Mouse (Mus musculus) kidney, postnatal 0 days (tissue): ENCODE results near the gene B4galt3. TPM values are rescaled to one million over a fixed set of nuclear protein-coding genes. Genes with fewer than 3 reads are reported as not detected.

Experiments
- ATAC-seq: fragments of 200-750 bp; cut with Nextera tagmentation; replicated peaks from 2 replicates; pipeline ENCODE4 v1.8.0; 2017; ENCODE audit warnings: low read depth, moderate number of reproducible peaks, moderate TSS enrichment, moderate library complexity; ENCODE audit not compliant: low FRiP score
- DNase-seq: peaks from one replicate; pipeline ENCODE4 v3.0.0-alpha.2; 2016; ENCODE audit warnings: low spot score
- H3K27ac ChIP-seq: fragments of 300-500 bp; sonication (generic); 2 replicates; pipeline ENCODE4 v1.5.1; 2014; ENCODE audit warnings: mild to moderate bottlenecking
- H3K27me3 ChIP-seq: fragments of 300-500 bp; sonication (generic); 2 replicates; pipeline ENCODE4 v1.6.1; 2014; ENCODE audit warnings: low read length, mixed read lengths; ENCODE audit not compliant: insufficient read depth
- H3K36me3 ChIP-seq: fragments of 300-500 bp; sonication (generic); 2 replicates; pipeline ENCODE4 v1.6.1; 2014; ENCODE audit warnings: low read length, mixed read lengths; ENCODE audit not compliant: insufficient read depth
- H3K4me1 ChIP-seq: fragments of 300-500 bp; sonication (generic); replicated peaks from 2 replicates; pipeline ENCODE4 v1.6.1; 2014; ENCODE audit warnings: antibody characterized with exemption, low read length, mixed read lengths; ENCODE audit not compliant: insufficient read depth
- H3K4me2 ChIP-seq: fragments of 300-500 bp; sonication (generic); 2 replicates; pipeline ENCODE4 v1.6.1; 2014; ENCODE audit warnings: mild to moderate bottlenecking, low read length, moderate library complexity, mixed read lengths
- H3K4me3 ChIP-seq: fragments of 300-500 bp; sonication (generic); replicated peaks from 2 replicates; pipeline ENCODE4 v1.5.1; 2014; ENCODE audit warnings: low read depth, low read length
- H3K9ac ChIP-seq: fragments of 300-500 bp; sonication (generic); 2 replicates; pipeline ENCODE4 v1.6.1; 2014; ENCODE audit warnings: low read depth, low read length
- H3K9me3 ChIP-seq: fragments of 300-500 bp; sonication (generic); replicated peaks from 2 replicates; pipeline ENCODE4 v1.6.1; 2016; ENCODE audit warnings: low read length, inconsistent platforms, mixed read lengths
- CTCF ChIP-seq: IDR thresholded peaks from 2 replicates; pipeline ENCODE4 v1.5.1; 2016; ENCODE audit warnings: antibody characterized with exemption, low read depth, mild to moderate bottlenecking, moderate library complexity
- WGBS: fragments of 180-500 bp; shearing (Covaris S2); extraction: QIAGEN DNeasy Blood & Tissue Kit; methylation state at CpG from one replicate; pipeline ENCODE4 v1.1.7; 2014; 5-methylcytosine and 5-hydroxymethylcytosine counted together
- polyA plus RNA-seq: library from polyadenylated mRNA; unstranded; fragments of >200 nt; fragmentation: Nextera tagmentation; extraction: Ambion mirVana; gene quantifications from 2 replicates; pipeline ENCODE4 v1.2.1, GENCODE M21; 2015

B4galt3 gene
- 63.9 and 72.0 TPM in 2 replicates for polyA plus RNA-seq

DNA sequence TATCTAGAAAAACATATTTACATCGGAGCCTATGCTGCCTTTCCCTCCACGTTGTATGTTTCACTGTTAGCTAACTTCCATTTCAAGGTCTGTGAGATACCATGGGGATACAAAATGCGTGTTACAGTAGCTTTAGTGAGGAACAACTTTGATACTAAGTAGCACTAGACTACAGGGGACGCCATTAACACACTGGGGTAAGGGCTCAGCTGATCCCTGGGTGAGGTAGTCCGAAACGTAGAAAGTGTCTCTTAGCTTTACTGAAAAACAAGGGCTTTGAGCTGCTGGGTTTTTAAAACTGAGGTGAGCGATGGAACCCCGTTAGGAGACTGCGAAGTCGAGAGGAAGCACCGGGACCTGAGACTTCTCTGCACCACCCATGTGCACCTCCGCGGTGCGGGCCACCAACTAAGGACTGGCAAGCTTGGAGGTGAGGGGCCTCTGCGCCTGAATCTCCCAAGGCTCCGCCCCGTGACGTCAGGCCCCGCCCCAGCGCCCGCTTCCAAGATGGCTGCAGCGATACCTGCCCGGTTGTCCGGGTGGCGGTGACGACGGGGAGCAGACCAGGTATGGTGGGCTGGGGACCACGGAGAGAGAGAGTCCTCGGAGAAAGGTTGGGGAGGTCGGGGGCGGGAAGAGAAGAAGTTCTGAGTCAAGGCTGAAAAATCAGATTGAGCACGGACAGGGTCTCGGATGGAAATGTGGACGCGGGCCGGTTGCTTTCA, at the start of gene B4galt3:
Gene B4galt3 (plus strand): TSS at position 481 of the 725 bp plus-strand sequence.
- WGBS, result 3% methylated on average over 36 of the region's 36 CpGs

DNA sequence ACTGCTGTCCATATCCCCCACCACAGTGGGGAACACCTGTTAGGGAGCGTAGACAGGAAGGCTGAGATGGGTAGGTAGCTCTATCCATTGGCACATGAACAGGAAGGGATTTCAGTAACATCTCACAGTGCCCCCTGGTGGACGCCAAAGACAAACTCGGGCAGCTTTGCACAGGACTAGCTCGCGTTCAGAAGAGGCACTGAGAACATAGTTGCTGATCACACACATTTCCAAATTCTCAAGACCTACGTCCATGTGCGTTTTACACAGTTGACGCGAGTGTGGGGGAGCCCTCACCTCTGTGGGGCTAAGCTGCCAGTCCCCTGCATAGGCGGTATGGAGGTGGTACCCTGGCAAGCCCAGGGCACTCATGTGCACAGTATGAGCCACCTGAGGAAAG, 49.3 kb upstream of the B4galt3 start:
- no peak overlapping the region for H3K9ac ChIP-seq
- no peaks in the 10 kb centered on the region for H3K27me3 ChIP-seq
- H3K4me1 ChIP-seq, result peaks cover 11% of the 10 kb centered on the region
- ATAC-seq, result peak; percentile 6; the same call in 1 of the 2 replicates
- peaks cover 10% of the 10 kb centered on the region for H3K36me3 ChIP-seq
- no peak overlapping the region for H3K27ac ChIP-seq
- H3K4me2 ChIP-seq, result peak overlapping the region; percentile 92
- H3K4me3 ChIP-seq, result no peak overlapping the region; the same call in 1 of the 2 replicates
- peak; percentile 91 for DNase-seq
- WGBS, result 4% methylated on average over 10 of the region's 10 CpGs
- no peaks in the 10 kb centered on the region for H3K9me3 ChIP-seq
- TF ChIP-seq CTCF, result peak; percentile 95

More for the DNA sequence above, at the start of gene B4galt3:
- H3K4me3 ChIP-seq, result peak within 1 kb of the TSS; percentile 64
- no peaks in the 10 kb centered on the region for H3K27me3 ChIP-seq
- H3K27ac ChIP-seq, result peak within 1 kb of the TSS; percentile 63
- H3K9me3 ChIP-seq, result no peaks in the 10 kb centered on the region
- peaks cover 15% of the 10 kb centered on the region for H3K36me3 ChIP-seq
- peak within 1 kb of the TSS; percentile 64 for H3K9ac ChIP-seq
- H3K4me1 ChIP-seq, result peaks cover 12% of the 10 kb centered on the region; the same call in 1 of the 2 replicates
- ATAC-seq, result peak; percentile 95
- DNase-seq, result peak; percentile 93
- TF ChIP-seq CTCF, result no peak
- H3K4me2 ChIP-seq, result peak within 1 kb of the TSS; percentile 83

DNA sequence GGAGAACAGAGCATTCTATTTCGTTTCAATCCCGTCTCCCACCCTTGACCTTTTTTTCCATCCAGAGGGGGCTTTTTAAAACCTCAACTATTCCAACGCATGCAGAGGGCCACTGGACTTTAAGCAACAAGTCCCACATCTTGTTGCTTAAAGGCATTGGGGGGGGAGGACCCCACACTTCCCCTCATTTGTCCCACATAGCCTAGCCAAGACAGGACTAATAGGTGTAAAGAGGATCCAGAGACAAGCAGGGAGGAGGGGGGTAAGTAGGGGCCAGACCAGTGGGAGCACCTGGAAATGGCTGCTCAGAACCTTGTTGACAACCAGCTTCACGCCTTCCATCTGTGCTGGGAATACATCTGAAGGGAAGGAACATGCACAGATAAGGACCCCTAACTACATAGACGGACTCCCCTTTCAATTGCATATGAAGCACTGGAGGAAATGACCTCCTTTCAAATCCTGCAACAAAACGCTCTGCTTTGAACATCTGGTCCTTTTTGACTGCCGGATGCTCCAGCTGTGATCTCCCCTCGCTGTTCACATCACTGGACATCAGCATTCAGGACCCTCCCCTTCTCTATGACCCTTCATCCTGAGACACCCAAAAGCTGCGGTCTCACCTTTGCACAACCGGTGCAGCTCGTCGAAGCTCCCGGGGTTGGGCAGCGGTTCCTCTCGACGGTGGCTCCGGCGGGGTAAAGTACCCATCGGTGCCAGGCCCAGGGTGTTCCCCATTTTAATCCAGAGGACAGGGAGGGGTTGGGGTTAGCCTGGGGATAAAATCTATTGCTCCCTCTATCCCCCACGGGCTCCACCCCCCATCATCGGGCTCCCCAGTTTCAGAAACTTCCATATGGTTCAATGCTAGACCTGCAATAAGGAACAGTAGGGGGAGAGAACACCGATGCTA, 48.6 kb upstream of the B4galt3 start:
- ATAC-seq (no peak; the same call in 1 of the 2 replicates), DNase-seq (peak; percentile 21)
- H3K9me3 ChIP-seq, result no peaks in the 10 kb centered on the region
- H3K36me3 ChIP-seq, result peaks cover 10% of the 10 kb centered on the region
- H3K4me3 ChIP-seq, result peak overlapping the region; percentile 49
- peaks cover 11% of the 10 kb centered on the region for H3K4me1 ChIP-seq
- H3K27me3 ChIP-seq, result no peaks in the 10 kb centered on the region
- peak overlapping the region; percentile 92 for H3K4me2 ChIP-seq
- no peak for TF ChIP-seq CTCF
- H3K27ac ChIP-seq, result no peak overlapping the region
- WGBS, result 6% methylated on average over 22 of the region's 22 CpGs
- H3K9ac ChIP-seq, result peak overlapping the region; percentile 64

DNA sequence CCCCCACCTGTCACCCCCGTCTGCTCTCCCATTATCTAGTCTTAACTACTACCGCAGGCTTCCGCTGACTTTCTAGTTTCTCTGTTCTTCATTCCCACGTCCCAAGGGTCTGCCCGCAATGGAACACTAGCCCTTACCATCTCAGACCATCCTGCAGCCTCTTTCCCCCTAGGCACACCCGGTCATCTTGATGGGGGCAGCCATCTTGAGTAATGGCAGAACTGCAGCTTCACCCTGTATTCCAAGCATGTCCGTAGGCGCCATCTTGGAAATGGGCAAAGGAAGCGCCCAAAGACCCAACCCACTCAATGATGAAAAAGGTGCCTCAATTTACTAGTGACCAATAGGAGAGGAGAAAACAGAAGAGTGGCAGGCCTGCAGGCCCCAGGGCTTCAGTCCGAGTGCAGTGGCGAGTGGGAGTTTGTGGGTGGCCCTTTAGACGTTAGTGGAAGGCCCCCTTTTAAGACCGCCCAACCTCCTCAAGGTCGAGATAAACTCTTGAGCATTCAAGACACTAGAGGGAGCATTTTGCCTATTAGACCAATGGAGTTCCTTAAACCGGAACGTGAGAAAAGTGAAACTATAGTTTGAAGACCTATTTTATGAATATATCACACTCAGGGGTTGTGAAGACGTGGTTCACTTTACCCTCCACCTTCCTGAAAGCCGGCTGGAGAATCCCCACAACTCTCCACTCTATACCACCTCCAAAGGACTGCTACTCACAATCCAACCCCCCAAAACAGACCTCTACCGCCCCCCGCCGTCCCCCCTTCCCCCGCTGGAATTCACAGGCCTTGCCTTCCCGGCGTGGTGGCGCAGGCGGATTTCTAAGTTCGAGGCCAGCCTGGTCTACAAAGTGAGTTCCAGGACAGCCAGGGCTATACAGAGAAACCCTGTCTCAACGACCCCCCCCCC, 47.6 kb upstream of the B4galt3 start, which contains the start of gene Tomm40l:
Gene Tomm40l (minus strand): TSS at position 277 of the 918 bp plus-strand sequence.
- Histone ChIP-seq H3K9me3 (no peaks in the 10 kb centered on the region), H3K9ac (peak within 1 kb of the TSS; percentile 64), H3K27ac (peak within 1 kb of the TSS; percentile 88), H3K27me3 (no peaks in the 10 kb centered on the region), H3K4me2 (peak within 1 kb of the TSS; percentile 92), H3K4me1 (peaks cover 11% of the 10 kb centered on the region), H3K4me3 (peak within 1 kb of the TSS; percentile 49), H3K36me3 (peaks cover 10% of the 10 kb centered on the region)
- WGBS, result 3% methylated on average over 28 of the region's 28 CpGs
- peak; percentile 100 for DNase-seq
- TF ChIP-seq CTCF, result peak; percentile 84
- peak; percentile 98 for ATAC-seq

DNA sequence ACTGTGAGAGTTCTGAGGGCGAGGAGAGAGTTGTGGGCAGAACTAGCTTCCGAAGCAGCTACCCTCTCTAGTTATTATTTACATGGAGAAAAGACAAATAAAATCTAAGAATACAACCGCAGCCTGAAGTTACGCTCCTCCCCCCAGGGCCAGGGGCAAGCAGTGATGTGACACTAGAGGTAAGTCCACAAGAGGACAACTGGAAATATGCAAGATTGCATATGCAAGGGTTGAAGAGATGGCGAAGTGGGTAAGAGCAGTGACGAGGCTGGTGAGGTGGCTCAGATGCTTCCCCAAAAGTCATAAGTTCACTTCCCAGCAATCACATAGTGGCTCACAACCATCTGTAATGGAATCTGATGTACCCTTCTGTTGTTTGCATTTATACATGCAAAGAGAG, 47.0 kb upstream of the B4galt3 start:
- peaks cover 11% of the 10 kb centered on the region for H3K4me1 ChIP-seq
- 0 out of 2 replicates have a peak overlapping the region, but pooled peaks have one; percentile 25 for H3K9ac ChIP-seq
- ATAC-seq (no peak), DNase-seq (no peak)
- peak overlapping the region; percentile 88 for H3K27ac ChIP-seq
- H3K36me3 ChIP-seq, result peaks cover 10% of the 10 kb centered on the region
- no peaks in the 10 kb centered on the region for H3K27me3 ChIP-seq
- H3K4me3 ChIP-seq, result peak overlapping the region; percentile 19; the same call in 1 of the 2 replicates
- WGBS, result 78% methylated on average over 6 of the region's 6 CpGs
- TF ChIP-seq CTCF, result no peak
- H3K4me2 ChIP-seq, result peak overlapping the region; percentile 32; the same call in 1 of the 2 replicates
- no peaks in the 10 kb centered on the region for H3K9me3 ChIP-seq
